Mouse (Mus musculus) lung, embryonic 14.5 days (tissue): ENCODE data around the gene Golph3l. TPM values are rescaled to one million over a fixed set of nuclear protein-coding genes. Genes with fewer than 3 reads are reported as not detected.
"Not testable (repeated sequence)": the region's sequence is repeated elsewhere in the genome, so short reads cannot be mapped to it uniquely, and the experiment has no call there.

ENCODE experiments used
- ATAC-seq: fragments of 200-750 bp; cut with Nextera tagmentation; 2 replicates; pipeline ENCODE4 v1.8.0; 2017; ENCODE audit warnings: mild to moderate bottlenecking, moderate TSS enrichment, moderate library complexity; ENCODE audit not compliant: insufficient read depth
- DNase-seq: peaks from one replicate; pipeline ENCODE4 v3.0.0-alpha.2; 2015
- H3K27ac ChIP-seq: fragments of 300-500 bp; sonication (generic); 2 replicates; pipeline ENCODE4 v1.5.1; 2014; ENCODE audit warnings: low read depth, mild to moderate bottlenecking, moderate library complexity
- H3K27me3 ChIP-seq: fragments of 300-500 bp; sonication (generic); 2 replicates; pipeline ENCODE4 v1.6.1; 2014; ENCODE audit warnings: low read length, control low read depth; ENCODE audit not compliant: insufficient read depth
- H3K36me3 ChIP-seq: fragments of 300-500 bp; sonication (generic); 2 replicates; pipeline ENCODE4 v1.6.1; 2014; ENCODE audit warnings: control low read depth; ENCODE audit not compliant: insufficient read depth
- H3K4me1 ChIP-seq: fragments of 300-500 bp; sonication (generic); 2 replicates; pipeline ENCODE4 v1.6.1; 2014; ENCODE audit warnings: antibody characterized with exemption, control low read depth; ENCODE audit not compliant: insufficient read depth
- H3K4me2 ChIP-seq: fragments of 300-500 bp; sonication (generic); 2 replicates; pipeline ENCODE4 v1.6.1; 2014; ENCODE audit warnings: mild to moderate bottlenecking
- H3K4me3 ChIP-seq: fragments of 300-500 bp; sonication (generic); 2 replicates; pipeline ENCODE4 v1.5.1; 2014; ENCODE audit warnings: low read depth, low read length
- H3K9ac ChIP-seq: fragments of 300-500 bp; sonication (generic); 2 replicates; pipeline ENCODE4 v1.6.1; 2014
- H3K9me3 ChIP-seq: fragments of 300-500 bp; sonication (generic); 2 replicates; pipeline ENCODE4 v1.6.1; 2016; ENCODE audit warnings: low read depth, low read length, control low read depth
- CTCF ChIP-seq: IDR thresholded peaks from 2 replicates; pipeline ENCODE4 v1.5.1; 2016; ENCODE audit warnings: antibody characterized with exemption, low read depth
- WGBS: fragments of 180-500 bp; shearing (Covaris S2); extraction: QIAGEN DNeasy Blood & Tissue Kit; methylation state at CpG from one replicate; pipeline ENCODE4 v1.1.7; 2014; 5-methylcytosine and 5-hydroxymethylcytosine counted together
- polyA plus RNA-seq: library from polyadenylated mRNA; unstranded; fragments of >200 nt; fragmentation: Nextera tagmentation; extraction: Ambion mirVana; gene quantifications from 2 replicates; pipeline ENCODE4 v1.2.1, GENCODE M21; 2014

Gene Golph3l
- polyA plus RNA-seq, 1 experiment from 2014 or later: 29.3 TPM

DNA sequence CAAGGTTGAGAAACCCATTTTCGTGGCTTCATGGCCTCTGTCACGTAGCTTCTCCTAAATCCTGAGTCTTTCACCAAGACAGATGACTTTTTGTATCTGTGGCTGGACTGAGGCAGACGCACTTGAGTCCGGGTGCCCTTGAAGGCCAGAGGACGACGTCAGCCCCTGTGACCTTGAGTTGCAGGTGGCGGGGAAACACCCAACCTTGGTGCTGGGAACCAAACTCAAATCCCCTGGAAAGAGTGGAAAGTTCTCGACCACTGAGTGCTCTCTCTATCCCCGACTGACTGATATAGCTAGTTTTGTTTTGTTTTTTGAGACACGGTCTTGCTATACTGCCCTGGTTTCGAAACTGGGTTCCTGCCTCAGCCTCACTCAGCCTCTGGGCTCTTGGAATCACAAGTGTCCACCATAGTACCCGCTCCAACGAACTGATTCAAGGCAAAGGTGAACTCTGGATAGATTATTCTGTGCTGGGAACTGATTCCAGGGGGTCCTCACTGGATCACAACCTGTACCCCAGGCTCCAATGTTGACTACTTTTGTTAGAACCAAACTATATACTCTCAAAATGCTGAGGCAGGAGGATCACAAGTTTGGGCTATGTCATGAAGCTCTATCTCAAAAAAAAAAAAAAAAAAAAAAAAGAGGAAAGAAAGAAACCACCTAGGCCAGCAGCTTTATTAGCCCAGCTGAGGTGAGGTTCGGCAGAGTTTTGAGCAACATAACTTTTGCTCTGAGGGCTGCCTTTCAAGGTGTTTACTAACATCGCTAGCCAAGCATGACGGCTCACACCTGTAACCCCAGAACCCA, 62.9 kb downstream of the Golph3l start:
- peaks cover 11% of the 10 kb centered on the region; the same call in 1 of the 2 replicates for H3K4me1 ChIP-seq
- H3K4me2 ChIP-seq: no peak overlapping the region
- H3K27ac ChIP-seq: peak overlapping the region; percentile 22; the same call in 1 of the 2 replicates
- WGBS: 79% methylated on average over 16 of the region's 16 CpGs
- no peak for DNase-seq
- TF ChIP-seq CTCF: no peak
- H3K9me3 ChIP-seq: no peaks in the 10 kb centered on the region
- H3K27me3 ChIP-seq: no peaks in the 10 kb centered on the region
- H3K9ac ChIP-seq: no peak overlapping the region
- H3K4me3 ChIP-seq: no peak overlapping the region
- no peaks in the 10 kb centered on the region for H3K36me3 ChIP-seq
- ATAC-seq: no peak

GRCm38 (mm10) chr3:95652204-95652811, 63.6 kb downstream of the Golph3l start:
- ATAC-seq: no peak
- no peak overlapping the region for H3K9ac ChIP-seq
- peaks cover 11% of the 10 kb centered on the region; the same call in 1 of the 2 replicates for H3K4me1 ChIP-seq
- no peaks in the 10 kb centered on the region for H3K9me3 ChIP-seq
- no peaks in the 10 kb centered on the region for H3K27me3 ChIP-seq
- H3K4me2 ChIP-seq: no peak overlapping the region
- H3K36me3 ChIP-seq: no peaks in the 10 kb centered on the region
- TF ChIP-seq CTCF: 0 out of 2 replicates have a peak, but pooled peaks have one; percentile 9
- H3K27ac ChIP-seq: peak overlapping the region; percentile 71
- H3K4me3 ChIP-seq: no peak overlapping the region
- WGBS: 54% methylated on average over 7 of the region's 7 CpGs
- no peak for DNase-seq

GRCm38 (mm10) chr3:95652871-95653270, 64.1 kb downstream of the Golph3l start:
- DNase-seq: peak; percentile 34
- no peak for ATAC-seq
- 22% methylated on average over 6 of the region's 6 CpGs for WGBS

DNA sequence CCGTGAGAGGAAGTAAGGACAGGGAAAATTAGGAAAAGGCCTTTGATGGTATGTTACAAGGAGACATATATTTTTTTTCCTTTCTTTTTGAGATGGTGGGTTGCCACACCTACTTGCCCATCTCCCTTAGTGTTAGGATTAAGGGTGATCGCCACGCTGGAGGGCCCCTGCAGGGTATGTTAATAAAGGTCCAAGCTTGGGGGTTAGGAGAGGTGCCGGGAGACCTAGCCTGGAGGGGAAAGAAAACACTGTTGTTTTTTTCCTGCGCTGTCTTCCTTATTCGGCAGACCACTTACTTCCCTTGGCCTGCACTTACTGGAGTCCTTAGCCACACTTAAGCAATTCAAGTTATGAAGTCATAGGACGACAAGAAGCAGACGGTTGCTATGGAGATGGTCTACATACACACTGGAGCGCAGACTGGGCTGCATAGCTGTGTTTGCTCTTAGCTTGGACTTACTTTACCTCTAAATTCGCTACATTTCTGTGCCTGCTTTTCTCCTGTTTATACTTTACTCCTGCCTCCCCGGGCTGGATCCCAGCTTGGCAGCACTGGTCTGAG, 64.8 kb downstream of the Golph3l start:
- H3K9me3 ChIP-seq: no peaks in the 10 kb centered on the region
- peak; percentile 55 for ATAC-seq
- WGBS: 16% methylated on average over 11 of the region's 11 CpGs
- H3K27ac ChIP-seq: peak overlapping the region; percentile 71
- no peak for TF ChIP-seq CTCF
- H3K36me3 ChIP-seq: no peaks in the 10 kb centered on the region
- H3K9ac ChIP-seq: no peak overlapping the region
- DNase-seq: peak; percentile 86
- peak overlapping the region; percentile 16 for H3K4me2 ChIP-seq
- H3K27me3 ChIP-seq: no peaks in the 10 kb centered on the region
- peaks cover 11% of the 10 kb centered on the region; the same call in 1 of the 2 replicates for H3K4me1 ChIP-seq
- no peak overlapping the region for H3K4me3 ChIP-seq

More at GRCm38 (mm10) chr3:95652871-95653270, 64.1 kb downstream of the Golph3l start:
- H3K4me1 ChIP-seq: peaks cover 11% of the 10 kb centered on the region; the same call in 1 of the 2 replicates
- H3K9ac ChIP-seq: no peak overlapping the region
- H3K4me3 ChIP-seq: no peak overlapping the region
- no peak overlapping the region for H3K4me2 ChIP-seq
- H3K9me3 ChIP-seq: no peaks in the 10 kb centered on the region
- no peaks in the 10 kb centered on the region for H3K36me3 ChIP-seq
- TF ChIP-seq CTCF: no peak
- H3K27me3 ChIP-seq: no peaks in the 10 kb centered on the region
- H3K27ac ChIP-seq: peak overlapping the region; percentile 71

GRCm38 (mm10) chr3:95654371-95654770, 65.6 kb downstream of the Golph3l start:
- H3K9me3 ChIP-seq, H3K27me3 ChIP-seq, DNase-seq, H3K4me3 ChIP-seq, H3K4me2 ChIP-seq, H3K36me3 ChIP-seq, ATAC-seq, H3K9ac ChIP-seq: not testable (repeated sequence)
- Histone ChIP-seq H3K27ac (peak overlapping the region; percentile 71), H3K4me1 (peaks cover 11% of the 10 kb centered on the region; the same call in 1 of the 2 replicates)
- 91% methylated on average over 3 of the region's 3 CpGs for WGBS

GRCm38 (mm10) chr3:95655437-95655836, 66.7 kb downstream of the Golph3l start:
- no peak for ATAC-seq
- Histone ChIP-seq H3K4me2 (no peak overlapping the region), H3K27ac (no peak overlapping the region), H3K9me3 (no peaks in the 10 kb centered on the region), H3K27me3 (no peaks in the 10 kb centered on the region), H3K4me1 (peaks cover 11% of the 10 kb centered on the region; the same call in 1 of the 2 replicates), H3K9ac (no peak overlapping the region), H3K36me3 (peaks cover 4% of the 10 kb centered on the region; the same call in 1 of the 2 replicates), H3K4me3 (no peak overlapping the region)
- 91% methylated on average over 5 of the region's 5 CpGs for WGBS
- DNase-seq: no peak
- TF ChIP-seq CTCF: no peak

- Histone ChIP-seq H3K4me2 (no peak overlapping the region), H3K27me3 (no peaks in the 10 kb centered on the region), H3K9me3 (no peaks in the 10 kb centered on the region), H3K27ac (no peak overlapping the region), H3K9ac (no peak overlapping the region), H3K36me3 (peaks cover 20% of the 10 kb centered on the region), H3K4me1 (peaks cover 18% of the 10 kb centered on the region), H3K4me3 (no peak overlapping the region)
- DNase-seq (no peak), ATAC-seq (no peak)
- TF ChIP-seq CTCF: no peak
- 80% methylated on average over 3 of the region's 3 CpGs for WGBS
These were observed 68.4 kb downstream of the Golph3l start for GRCm38 (mm10) chr3:95657108-95657507.
